Mouse (Mus musculus): ENCODE data around the gene Slc7a15.
A peak's percentile ranks its signal among the peaks of the same experiment; 100 is the strongest.
"Not testable (repeated sequence)": the region's sequence is repeated elsewhere in the genome, so short reads cannot be mapped to it uniquely, and the experiment has no call there.

Gene Slc7a15

DNA sequence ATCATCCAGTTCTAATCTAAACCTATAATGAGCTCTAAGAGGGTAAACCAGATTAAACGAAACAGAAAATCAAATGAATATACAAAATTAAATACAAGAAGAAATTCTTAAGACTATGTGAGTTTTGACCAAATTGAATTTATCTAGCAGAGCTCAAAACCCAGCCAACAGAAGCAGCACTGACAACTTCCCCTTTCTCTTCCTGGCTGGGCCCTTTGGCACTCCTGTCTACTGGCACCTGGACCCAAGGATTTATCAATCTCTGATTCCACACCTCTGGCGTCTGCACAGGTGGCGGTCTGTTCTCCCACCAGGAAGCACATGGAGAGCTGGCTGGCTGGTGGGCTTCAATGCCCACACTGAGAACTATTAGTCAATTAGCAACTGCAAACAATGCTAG lies 39.0 kb downstream of the Slc7a15 start:
- not testable (repeated sequence) for DNase-seq (ENCODE audit: low spot score)

DNA sequence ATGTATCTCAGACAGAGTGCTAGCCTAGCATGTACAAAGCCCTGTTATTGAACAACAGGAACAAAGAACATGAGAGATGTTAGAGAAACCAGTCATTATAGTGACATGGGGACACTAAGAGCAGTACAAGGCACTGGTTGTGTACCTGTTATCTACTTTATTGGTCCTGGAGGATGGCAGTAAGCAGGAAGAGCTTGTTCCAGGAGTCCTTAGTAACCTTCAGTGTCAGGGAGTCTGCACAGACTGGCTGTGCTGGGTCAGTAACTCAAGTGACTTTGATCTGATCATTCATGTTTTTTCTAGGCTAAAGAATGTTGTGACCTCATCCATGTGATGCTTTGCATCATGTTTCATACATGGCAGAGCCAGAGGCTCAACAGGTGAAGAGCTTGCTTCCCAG lies 42.7 kb downstream of the Slc7a15 start:
- DNase-seq (ENCODE audit: low spot score) = no peak

DNA sequence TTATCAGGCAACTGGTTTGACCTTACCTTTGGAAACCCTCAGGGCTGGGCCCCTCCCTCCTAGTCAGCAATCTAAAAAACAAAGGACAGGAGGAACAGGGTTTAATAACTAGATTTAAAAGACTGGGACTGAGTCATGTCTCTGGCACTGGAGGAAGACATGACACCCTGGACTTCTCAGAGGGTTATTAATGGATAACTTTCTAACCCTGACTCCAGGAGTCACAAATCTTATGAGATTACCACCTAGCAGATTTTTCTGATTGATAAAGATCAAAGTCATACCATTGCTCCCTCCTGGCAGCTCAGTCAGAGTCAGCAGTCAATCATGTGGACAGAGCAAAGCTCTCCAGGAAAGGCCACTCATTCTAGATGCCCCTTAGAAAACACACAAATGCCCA lies 43.4 kb downstream of the Slc7a15 start:
- DNase-seq (ENCODE audit: low spot score) = no peak

DNA sequence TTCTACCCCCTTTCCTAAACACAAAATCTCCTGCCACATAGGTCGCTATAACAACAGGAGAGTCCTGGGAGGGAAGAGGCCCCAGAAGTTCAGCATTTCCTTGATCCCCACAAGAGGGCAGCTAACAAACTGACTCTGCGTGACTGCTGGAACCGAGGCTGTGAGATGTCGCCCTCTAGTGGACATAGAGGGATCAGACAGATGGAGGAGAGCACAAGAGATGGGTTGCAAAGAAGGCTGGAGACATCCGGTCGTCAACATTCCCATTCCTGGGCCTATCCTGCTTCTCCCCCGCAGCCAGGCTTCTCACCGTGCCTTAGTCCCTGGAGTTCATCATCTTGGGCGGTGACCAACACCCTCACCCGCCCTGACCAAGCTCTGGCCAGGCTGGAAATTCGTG lies 51.5 kb downstream of the Slc7a15 start:
- DNase-seq (ENCODE audit: low spot score) = peak; percentile 64

DNA sequence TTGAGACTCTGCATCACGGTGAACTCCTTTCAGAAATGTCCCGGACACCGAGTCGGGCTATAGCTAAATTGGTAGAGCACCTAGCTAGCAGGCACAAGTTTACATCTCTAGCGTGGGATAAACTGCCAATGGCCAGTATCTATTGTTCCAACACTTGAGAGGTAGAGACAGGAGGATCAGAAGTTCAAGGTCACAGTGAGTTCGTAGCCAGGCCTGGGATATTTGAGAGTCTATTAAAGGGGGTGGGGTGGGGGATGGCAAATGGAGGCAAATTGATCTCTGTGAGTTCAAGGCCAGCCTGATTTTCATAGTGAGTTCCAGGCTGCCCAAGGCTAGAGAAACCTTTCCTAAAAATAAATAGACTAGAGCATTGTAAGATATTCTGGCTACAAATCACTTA lies 52.1 kb downstream of the Slc7a15 start:
- DNase-seq (ENCODE audit: low spot score) = no peak

DNA sequence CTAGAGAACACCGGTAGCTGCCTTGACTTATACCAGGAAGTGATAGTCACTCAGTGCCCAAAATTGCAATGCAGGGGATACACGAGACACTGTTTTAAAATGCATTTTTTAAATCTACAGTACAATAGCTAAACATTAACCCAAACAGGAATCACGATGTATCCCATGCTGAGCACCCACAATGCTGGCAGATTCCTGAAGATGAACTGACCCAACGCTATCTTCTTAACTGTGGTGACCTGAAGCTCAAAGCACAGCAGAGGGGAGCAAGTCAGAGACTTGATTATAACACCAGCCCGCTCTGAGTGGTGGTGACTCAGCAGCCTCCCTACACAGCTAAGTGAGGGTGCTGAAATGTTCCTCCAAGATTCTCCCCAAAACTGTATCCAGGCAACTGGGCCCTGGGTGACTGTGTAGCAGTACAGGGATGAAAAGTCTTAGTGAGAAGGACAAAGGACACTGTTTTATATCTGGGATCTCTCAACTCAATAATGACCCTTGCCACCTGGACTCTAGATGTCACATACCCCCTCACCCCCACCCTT lies 53.7 kb downstream of the Slc7a15 start:
- no peak for DNase-seq (ENCODE audit: low spot score)

DNA sequence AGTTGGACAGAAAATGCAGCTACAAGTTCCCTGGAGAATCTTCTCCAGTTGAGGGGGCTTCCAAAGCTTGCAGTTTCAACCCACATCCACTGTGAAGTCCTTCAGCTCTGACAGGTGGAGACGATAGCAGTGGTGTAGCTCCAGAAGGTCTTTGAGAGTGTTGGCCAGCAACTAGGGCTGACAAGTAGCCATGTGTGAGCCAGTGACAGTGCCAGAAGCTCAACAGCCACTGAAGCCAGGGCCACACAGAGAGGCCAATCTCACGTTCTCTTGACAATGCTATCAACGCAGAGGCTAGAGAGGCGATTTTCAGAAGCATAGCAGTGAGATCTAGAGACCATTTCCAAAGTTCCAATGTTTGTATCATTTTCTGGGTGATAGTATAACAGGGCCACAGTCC lies 56.5 kb downstream of the Slc7a15 start:
- DNase-seq (ENCODE audit: low spot score) = no peak

DNA sequence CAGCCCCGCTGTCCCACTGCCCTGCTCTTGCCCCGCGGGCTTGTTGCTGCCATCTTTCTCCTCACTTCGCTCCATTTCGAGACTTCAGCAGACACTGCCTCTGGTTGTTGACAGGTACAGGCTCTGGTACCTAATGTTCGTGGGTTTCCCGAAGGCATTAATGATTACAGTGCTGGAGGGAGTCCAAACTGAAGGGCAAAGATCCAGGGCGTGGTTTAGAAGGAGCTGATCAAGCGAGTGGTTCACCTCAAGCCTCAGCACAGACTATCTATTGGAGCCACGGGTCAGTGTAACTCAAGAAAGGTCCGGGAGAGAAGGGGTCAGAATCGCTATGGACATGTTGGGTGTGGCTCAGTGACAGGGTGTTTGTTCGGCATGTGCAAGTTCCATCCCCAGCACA lies 59.4 kb downstream of the Slc7a15 start:
- no peak for DNase-seq (ENCODE audit: low spot score)

DNA sequence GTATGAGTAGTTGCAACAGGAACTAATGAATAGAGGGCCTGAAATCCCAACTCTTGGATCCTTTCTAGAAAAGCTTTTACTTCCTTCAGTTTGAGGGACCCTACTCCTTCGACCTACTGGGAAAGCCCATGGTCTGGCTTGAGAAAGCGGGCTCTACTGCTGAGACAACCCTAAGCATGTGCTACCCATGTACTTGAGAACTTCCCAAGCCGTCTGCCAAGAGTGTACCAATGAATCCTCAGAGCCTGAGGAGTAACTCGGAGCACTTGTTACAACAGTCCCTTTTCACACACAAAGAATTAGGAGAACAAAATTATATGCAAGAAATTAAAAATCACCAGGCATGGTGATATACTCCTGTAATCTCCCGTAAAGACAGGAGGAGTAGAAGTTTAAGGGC lies 61.6 kb downstream of the Slc7a15 start:
- no peak for DNase-seq (ENCODE audit: low spot score)

DNA sequence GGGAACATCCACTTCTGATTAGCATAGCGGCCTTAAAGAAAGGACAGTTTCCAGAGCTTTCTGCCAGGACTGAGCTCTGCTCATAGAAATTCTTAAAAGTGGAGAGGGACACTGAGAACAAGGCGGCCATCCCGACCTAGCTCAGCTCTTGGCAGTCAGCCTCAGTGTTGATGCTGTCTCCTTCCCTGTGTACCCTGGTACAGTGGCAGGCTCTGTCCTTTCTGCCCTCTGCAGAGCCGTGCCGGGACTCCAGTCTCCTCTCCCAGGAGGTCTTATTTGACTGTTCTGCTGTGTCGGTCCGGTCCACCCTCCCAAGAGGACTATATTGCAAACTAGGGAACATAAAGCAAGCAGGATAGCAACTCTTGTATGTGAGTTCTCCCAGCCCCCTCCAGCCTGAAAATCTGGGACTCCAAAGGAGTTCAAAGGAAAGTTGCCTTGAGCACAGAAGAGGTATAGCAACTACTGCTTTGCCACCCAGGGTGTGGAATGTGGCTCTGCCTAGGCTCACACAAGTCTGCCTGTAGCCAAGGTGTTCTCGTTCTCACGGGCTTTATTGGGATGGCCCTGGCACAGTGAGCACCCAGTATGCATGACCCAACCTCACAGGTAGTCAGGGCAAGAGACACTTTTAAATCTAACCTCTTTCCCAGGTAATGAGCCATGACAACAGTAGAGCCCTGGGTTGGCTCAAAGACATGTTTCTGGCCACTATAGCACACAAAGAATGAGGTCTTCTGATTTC lies 62.5 kb downstream of the Slc7a15 start:
- no peak for DNase-seq (ENCODE audit: low spot score)

DNA sequence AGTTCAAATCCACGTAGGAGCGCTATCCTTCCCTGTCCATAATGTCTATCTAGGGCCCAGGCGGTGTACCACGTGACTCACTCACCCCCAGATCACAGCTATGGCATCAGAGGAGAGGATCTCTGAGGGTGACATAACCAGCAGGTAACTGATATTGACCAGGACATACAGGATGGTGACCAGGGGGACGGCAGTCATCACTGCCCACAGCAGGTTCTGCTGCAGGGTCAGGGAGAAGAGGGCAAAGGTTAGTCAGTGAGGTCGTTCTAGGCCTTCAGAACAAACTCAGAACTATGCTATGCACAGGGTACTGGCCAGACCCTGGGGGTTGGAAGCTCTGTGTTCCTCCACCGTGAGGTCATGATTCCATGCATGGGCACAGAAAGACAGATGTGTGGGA lies 63.3 kb downstream of the Slc7a15 start:
- DNase-seq (ENCODE audit: low spot score) = no peak

DNA sequence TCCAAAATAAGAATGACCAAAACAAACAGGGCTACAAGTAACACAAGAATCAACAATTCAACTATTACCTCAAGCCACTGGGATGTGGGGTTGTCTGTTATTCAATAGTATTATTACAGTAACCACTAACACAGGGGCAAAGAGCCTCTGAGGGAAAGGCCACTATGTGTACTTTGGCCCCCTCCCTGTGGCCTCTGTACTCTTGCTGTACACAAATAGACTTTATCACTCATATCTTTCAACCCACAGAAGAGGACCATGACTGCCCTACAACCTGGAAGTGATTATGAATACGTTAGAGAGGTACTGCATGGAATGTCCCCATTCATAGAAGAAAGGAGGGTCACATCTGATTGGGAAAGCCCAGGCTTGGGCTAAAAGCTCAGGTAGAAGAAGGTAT lies 64.0 kb downstream of the Slc7a15 start:
- no peak for DNase-seq (ENCODE audit: low spot score)

DNA sequence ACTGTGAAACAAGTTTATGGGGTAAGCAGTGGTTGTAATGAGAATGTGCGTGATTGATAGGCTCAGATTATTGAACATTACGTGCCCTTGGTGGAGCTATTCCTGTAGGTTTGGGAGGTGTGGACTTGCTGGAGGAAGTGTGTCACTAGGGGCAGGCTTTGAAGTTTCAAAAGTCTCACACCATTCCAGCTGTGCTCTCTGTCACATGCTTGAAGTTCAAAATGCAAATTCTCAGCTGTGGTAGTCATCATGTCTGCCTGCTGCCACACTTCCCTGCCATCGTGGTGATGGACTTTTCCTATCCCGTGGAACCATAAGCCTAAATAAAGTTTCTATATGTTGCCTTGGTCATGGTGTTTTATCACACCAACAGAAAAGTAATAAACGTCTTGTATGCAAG lies 71.1 kb downstream of the Slc7a15 start:
- no peak for DNase-seq (ENCODE audit: low spot score)

DNA sequence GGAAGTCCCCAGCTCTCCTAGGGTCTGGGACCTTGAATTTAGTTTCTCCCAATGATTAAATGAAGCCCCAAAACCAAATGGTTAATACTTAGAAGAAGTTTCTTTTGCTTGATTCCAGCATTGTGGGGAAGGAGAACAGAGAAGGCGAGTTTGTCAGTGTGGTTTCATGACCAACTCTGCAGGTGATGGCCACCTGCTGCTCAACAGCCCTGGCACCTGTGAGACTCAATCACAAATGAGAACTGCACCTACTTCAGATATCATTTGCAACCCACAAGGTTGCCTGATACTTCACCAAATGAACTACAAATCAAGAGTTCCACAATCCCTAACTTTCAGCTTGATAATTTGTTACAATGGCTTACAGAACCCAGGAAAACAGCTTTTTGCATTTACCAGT lies 71.7 kb downstream of the Slc7a15 start:
- DNase-seq (ENCODE audit: low spot score) = no peak

DNA sequence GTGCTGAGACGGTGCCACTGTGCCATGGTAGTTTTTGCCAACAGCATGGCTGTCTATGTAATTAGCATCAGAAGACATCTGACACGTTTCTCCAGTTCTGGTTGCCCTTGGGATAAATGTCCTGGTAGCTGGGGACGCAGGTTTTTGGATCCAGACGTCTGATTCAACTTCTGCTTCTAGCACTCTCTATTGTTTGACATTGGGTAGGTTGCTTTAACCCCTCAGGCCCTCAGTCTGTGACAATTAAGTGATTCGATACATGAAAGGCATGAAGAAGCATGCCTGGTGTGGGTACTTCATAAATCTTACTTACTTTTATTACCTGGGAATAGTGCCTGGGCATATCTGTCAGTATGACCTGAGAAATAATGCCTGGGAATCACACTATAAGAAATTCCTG lies 74.8 kb downstream of the Slc7a15 start:
- DNase-seq (ENCODE audit: low spot score) = no peak

DNA sequence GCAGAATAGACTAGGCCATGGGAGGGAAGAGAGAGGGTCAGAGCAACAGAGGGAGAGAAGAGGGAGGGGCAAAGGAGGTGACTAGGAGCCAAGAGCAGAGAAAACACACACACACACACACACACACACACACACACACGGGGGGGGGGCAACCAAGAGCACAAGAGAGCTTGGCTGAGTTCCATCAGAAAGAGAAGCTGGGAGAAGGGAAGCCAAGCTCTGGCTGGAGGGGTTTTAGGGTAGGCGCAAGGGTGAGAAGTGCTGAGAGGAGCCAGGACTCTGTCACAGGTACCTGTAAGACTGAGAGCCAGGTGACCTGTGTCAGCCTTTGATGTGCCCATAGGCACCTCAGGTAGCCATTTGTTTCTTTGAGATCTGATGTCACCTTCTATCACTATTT lies 76.2 kb downstream of the Slc7a15 start:
- no peak for DNase-seq (ENCODE audit: low spot score)

DNA sequence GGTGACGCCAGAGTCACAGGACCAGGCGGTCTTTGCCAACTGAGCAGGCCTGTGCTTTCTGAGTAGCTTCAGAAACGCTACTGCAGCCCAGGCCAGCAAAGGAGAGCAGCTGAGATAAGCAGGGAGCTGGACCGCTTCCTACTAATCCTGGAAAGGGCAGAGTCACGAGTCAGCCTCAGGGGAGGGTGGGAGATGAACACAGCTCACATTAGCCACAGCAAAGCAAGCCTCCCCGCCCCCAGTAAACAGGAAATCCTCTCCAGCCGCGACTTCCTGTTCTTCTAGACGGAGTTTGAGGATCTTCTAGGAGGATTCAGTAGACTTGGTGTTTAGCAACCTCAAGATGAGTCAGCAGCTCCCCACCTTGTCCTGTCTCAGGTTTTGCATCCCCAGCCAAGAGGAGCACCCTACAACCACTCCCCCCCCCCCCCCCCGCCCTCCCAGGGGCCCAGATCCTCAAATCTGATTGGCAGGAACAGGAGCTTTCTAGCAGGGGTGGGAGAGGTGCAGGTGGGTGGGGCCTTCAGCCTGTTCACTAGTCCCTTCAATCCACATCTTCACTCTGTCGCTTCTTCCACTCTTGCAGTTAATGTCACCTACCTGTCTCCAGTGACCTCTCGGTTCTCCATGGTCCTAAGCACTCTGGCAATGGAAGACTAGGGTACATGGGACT lies 77.4 kb downstream of the Slc7a15 start:
- DNase-seq (ENCODE audit: low spot score) = peak; percentile 45

DNA sequence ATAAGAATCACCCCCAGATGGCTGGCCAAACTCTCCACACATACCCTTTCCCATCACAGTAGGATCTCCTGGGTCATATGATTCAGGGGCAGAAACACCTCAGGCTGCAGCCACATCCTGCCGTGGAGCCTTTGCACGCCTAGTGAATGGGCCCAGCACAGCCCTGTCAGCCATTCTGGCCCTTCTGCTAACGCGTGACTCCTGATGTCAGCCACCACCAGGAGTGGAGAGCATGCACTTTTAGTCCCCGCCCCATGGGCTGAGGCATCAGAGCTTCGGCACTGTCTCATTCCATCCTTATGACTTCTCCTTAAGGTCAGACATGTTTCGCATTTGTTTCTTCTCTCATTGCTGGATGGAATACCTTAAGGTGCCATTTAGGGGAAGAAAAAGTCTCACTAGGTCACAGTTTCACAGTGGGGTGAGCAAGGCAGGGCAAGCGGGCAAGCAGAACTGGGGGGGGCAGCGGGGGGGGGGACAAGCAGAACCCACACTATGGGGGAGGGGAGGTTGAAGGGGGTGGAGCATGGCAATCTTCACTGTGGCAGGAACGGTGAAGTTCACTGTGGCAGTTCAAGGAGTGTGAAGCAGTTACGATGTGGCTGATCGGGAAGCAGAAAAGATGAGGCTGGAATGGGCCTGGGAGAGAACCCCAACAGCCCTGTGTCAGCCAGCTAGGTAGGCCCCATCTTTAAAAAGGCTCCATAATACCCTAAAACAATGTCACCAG lies 79.3 kb downstream of the Slc7a15 start:
- no peak for DNase-seq (ENCODE audit: low spot score)

DNA sequence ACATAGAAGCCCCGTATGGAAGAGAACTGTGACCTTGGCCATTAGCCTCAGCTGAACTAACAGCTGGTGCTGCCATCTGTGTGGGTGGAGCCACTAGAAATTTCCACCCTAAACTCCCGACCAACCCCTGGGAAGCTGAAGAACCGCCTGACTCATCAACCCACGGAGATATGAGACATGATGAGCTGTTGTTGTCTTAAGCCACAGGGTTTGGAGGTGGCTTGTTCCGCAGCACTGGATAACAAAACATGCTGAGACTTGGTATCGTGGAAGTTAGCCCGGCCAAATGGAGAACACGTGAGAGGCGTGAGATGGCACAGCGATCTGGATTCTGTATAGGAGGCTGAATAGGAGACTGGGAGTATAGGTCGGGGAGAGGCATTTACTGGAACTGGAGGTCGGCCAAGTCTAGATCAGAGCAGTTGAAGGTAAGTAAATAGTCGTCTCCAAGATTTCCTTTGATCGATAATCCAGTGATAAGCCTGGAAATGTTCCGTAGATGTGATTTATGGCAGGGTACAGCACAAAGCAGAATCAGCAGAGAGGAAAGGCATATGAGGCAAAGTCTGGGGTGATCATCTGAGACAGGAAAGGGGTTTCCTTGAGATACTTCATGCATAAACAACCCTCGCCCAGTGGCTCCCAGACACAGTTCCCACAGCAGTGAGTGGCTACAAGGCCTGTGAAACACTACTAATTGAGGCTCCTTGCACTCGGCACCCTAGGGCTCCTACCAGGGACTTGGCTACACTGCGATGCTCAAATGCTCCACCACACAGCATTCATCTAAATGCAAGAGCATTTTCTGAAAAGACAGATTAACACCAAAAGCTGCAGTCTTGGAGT lies 87.6 kb downstream of the Slc7a15 start:
- DNase-seq (ENCODE audit: low spot score) = no peak

DNA sequence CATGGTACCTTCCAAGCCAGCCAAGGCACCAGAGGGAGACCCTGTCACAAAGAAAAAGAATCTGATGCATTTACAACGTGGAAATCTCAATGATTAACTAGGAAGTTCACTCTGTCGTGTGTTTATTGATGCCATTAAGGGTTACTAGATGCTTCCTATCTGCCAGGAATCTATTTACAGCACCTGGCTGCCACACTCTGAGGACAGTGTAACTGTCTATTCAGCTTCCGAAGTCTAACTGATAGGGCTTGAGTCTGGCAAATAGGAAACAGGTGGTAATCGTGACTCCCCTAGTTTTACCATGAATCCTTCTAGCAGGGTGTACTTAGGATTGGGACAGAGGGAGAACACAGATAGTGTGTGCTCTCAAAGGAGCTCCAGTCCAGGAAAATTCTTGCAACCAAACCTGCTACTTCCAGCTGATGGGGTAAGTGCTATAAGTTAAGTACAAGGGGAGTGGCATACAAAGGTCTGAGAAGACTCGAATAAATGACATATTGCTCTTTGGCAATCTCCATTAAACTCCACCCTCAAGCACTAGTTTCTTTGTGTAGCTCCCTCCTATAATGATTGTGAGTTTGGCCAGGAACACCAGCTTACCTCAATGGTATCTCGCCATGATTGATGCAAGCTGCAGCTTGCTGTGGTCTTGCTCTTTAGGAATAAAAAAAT lies 88.4 kb downstream of the Slc7a15 start:
- DNase-seq (ENCODE audit: low spot score) = no peak

DNA sequence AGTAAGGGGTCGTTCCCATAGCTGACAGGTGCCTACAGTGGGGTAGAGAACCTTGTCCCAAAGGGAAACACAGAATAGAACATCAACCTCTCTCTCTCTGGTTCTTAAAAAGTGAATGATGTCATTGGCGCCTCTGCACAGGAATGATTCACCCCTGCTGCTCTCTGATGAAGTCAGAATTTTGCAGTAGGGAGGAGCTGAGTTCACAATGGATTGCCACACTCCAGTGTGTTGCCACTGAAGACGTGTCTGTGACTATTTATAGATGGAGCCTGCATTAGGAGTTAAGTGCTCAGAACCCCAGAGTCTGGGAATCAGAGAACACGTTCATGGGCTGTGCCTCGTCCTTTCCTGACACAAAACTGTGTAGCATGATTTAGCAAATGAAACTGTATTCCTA lies 89.2 kb downstream of the Slc7a15 start:
- no peak for DNase-seq (ENCODE audit: low spot score)

Data from testis, postnatal 14 days (tissue).